Mouse (Mus musculus): ENCODE results near the gene Mpp6. TPM values are rescaled to one million over a fixed set of nuclear protein-coding genes. Genes with fewer than 3 reads are reported as not detected.

Mpp6 gene
- polyA plus RNA-seq, 2 experiments: 33.9 to 64.8 TPM

DNA sequence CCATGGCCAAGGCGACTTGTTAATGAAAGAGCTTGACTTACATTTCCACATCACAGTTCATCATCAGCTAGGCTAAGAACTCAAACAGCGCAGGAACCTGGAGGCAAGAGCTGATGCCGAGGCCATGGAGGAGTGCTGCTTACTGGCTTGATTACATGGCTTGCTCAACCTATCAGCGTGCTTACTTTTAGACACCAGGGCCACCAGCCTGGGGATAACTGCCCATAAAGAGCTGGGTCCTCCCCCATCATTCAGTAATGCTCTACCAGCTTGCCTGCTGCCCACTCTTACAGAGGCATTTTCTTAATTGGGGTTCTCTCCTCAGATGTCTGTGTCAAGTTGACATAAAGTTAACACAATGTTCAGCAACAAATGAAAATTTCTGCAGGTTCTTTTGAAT is 95.1 kb downstream of the Mpp6 start:
- WGBS: 72% methylated on average over 4 of the region's 4 CpGs
- peaks cover 3% of the 10 kb centered on the region; the same call in 1 of the 2 replicates for H3K36me3 ChIP-seq (ENCODE audit: control insufficient read depth, insufficient read depth, low read length)
- H3K4me2 ChIP-seq (replicated peaks; ENCODE audit: low read depth, low read length, severe bottlenecking): no peak overlapping the region
- ATAC-seq (ENCODE audit: low FRiP score, low read depth): no peak
- no peak overlapping the region for H3K27ac ChIP-seq (replicated peaks; ENCODE audit: low read depth, low read length)
- no peak overlapping the region for H3K9ac ChIP-seq (ENCODE audit: low read depth, low read length, severe bottlenecking)
- no peak for DNase-seq (ENCODE audit: low spot score)
- no peak for TF ChIP-seq POLR2A (IDR thresholded peaks at IDR 0.05; ENCODE audit: borderline replicate concordance, extremely low read depth, insufficient read depth, insufficient read length)
- no peaks in the 10 kb centered on the region for H3K9me3 ChIP-seq (ENCODE audit: control insufficient read depth, low read length)
- H3K4me1 ChIP-seq (ENCODE audit: control insufficient read depth, insufficient read depth, low read length): peaks cover 12% of the 10 kb centered on the region
- H3K4me3 ChIP-seq (replicated peaks; ENCODE audit: low read length): no peak overlapping the region
- no peaks in the 10 kb centered on the region for H3K27me3 ChIP-seq (ENCODE audit: control insufficient read depth, insufficient read depth, low read length)

DNA sequence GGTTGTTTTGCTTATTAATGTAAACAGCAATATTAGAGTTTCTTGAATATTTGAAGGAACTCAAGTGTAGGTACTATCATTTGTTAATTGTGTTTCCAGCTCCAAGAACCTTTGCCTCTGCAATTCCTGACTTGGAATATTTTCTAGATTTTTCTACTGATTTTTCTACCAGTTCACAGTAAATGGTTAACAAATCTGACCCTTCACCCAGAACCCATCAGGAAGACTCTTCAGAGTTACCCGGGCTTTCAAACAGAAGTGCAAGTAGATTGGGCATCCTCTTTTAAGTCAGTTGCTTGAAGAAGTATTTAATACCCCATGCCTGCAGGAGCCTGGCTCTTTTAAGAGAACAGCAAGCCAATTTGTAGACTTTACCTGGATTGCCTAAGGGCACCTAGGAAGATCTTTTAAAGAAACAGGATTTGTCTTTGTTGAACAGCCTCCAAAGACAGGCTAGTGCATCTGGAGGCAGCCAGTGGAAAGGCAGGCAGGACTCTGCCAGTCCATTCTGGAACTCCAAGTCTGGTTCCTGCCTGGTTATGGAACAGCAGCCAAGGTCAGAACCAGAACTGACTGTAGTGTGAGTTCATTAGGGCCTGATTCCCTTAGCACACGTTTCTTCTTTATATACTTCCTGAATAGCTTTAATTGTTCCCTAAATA is 104.8 kb downstream of the Mpp6 start:
- ATAC-seq (ENCODE audit: low FRiP score, low read depth) (no peak), DNase-seq (ENCODE audit: low spot score) (no peak)
- Histone ChIP-seq H3K4me3 (replicated peaks; ENCODE audit: low read length) (no peak overlapping the region), H3K4me1 (ENCODE audit: control insufficient read depth, insufficient read depth, low read length) (no peaks in the 10 kb centered on the region), H3K27me3 (ENCODE audit: control insufficient read depth, insufficient read depth, low read length) (no peaks in the 10 kb centered on the region), H3K36me3 (ENCODE audit: control insufficient read depth, insufficient read depth, low read length) (no peaks in the 10 kb centered on the region), H3K4me2 (replicated peaks; ENCODE audit: low read depth, low read length, severe bottlenecking) (no peak overlapping the region), H3K27ac (replicated peaks; ENCODE audit: low read depth, low read length) (no peak overlapping the region), H3K9ac (ENCODE audit: low read depth, low read length, severe bottlenecking) (no peak overlapping the region), H3K9me3 (ENCODE audit: control insufficient read depth, low read length) (no peaks in the 10 kb centered on the region)
- 32% methylated on average over 2 of the region's 2 CpGs for WGBS
- TF ChIP-seq POLR2A (IDR thresholded peaks at IDR 0.05; ENCODE audit: borderline replicate concordance, extremely low read depth, insufficient read depth, insufficient read length): no peak

DNA sequence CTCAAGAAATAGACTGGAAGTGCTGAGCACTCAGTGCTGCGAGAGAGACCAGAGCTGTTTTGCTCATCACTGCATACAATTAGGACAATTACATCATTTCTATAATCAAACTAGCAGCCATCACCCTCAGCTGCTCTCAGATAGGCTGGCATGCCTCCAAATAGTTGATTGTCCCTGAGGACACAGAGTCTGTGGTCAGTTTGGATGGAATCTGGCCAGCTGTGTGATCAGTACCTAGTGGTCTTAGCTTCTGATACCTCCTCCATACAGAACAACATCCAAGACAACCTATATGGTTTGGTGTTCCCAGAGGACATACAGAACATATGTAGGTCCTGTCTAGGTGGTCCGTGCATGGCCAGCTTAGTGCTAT is 105.3 kb downstream of the Mpp6 start:
- no peaks in the 10 kb centered on the region for H3K36me3 ChIP-seq (ENCODE audit: control insufficient read depth, insufficient read depth, low read length)
- WGBS: 75% methylated on average over 2 of the region's 2 CpGs
- no peaks in the 10 kb centered on the region for H3K4me1 ChIP-seq (ENCODE audit: control insufficient read depth, insufficient read depth, low read length)
- ATAC-seq (ENCODE audit: low FRiP score, low read depth) (no peak), DNase-seq (ENCODE audit: low spot score) (no peak)
- H3K4me2 ChIP-seq (replicated peaks; ENCODE audit: low read depth, low read length, severe bottlenecking): no peak overlapping the region
- no peak for TF ChIP-seq POLR2A (IDR thresholded peaks at IDR 0.05; ENCODE audit: borderline replicate concordance, extremely low read depth, insufficient read depth, insufficient read length)
- no peak overlapping the region for H3K4me3 ChIP-seq (replicated peaks; ENCODE audit: low read length)
- H3K27me3 ChIP-seq (ENCODE audit: control insufficient read depth, insufficient read depth, low read length): no peaks in the 10 kb centered on the region
- no peaks in the 10 kb centered on the region for H3K9me3 ChIP-seq (ENCODE audit: control insufficient read depth, low read length)
- no peak overlapping the region for H3K9ac ChIP-seq (ENCODE audit: low read depth, low read length, severe bottlenecking)
- H3K27ac ChIP-seq (replicated peaks; ENCODE audit: low read depth, low read length): no peak overlapping the region

DNA sequence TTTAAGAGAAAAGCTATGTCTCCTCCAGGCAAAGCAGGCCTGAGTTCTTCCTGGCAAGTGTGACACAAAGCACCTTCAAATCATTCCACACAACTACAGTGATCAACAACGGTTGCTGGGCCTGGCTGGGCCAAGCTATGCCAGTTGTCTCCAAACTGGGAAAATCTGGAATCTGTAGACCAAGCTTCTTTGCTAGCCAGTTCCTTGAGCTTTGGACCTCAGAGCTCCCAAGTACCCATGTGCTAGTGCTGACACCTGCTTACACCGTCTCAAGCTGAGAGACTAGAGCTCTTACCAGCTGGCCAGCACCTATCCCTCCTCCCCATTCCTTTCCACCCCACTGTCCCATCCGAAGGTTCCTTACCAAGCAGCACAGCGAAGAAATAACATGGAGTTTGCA is 105.9 kb downstream of the Mpp6 start:
- no peaks in the 10 kb centered on the region for H3K27me3 ChIP-seq (ENCODE audit: control insufficient read depth, insufficient read depth, low read length)
- H3K36me3 ChIP-seq (ENCODE audit: control insufficient read depth, insufficient read depth, low read length): no peaks in the 10 kb centered on the region
- TF ChIP-seq POLR2A (IDR thresholded peaks at IDR 0.05; ENCODE audit: borderline replicate concordance, extremely low read depth, insufficient read depth, insufficient read length): no peak
- H3K4me2 ChIP-seq (replicated peaks; ENCODE audit: low read depth, low read length, severe bottlenecking): no peak overlapping the region
- no peak overlapping the region for H3K4me3 ChIP-seq (replicated peaks; ENCODE audit: low read length)
- H3K4me1 ChIP-seq (ENCODE audit: control insufficient read depth, insufficient read depth, low read length): no peaks in the 10 kb centered on the region
- WGBS: 84% methylated on average over 4 of the region's 4 CpGs
- H3K9ac ChIP-seq (ENCODE audit: low read depth, low read length, severe bottlenecking): no peak overlapping the region
- ATAC-seq (ENCODE audit: low FRiP score, low read depth) (no peak), DNase-seq (ENCODE audit: low spot score) (no peak)
- H3K9me3 ChIP-seq (ENCODE audit: control insufficient read depth, low read length): no peaks in the 10 kb centered on the region
- no peak overlapping the region for H3K27ac ChIP-seq (replicated peaks; ENCODE audit: low read depth, low read length)

- 52% methylated on average over 3 of the region's 3 CpGs for WGBS
- H3K4me2 ChIP-seq (replicated peaks; ENCODE audit: low read depth, low read length, severe bottlenecking): no peak overlapping the region
- no peaks in the 10 kb centered on the region for H3K36me3 ChIP-seq (ENCODE audit: control insufficient read depth, insufficient read depth, low read length)
- no peaks in the 10 kb centered on the region for H3K9me3 ChIP-seq (ENCODE audit: control insufficient read depth, low read length)
- ATAC-seq (ENCODE audit: low FRiP score, low read depth) (peak; percentile 66; the same call in 1 of the 2 replicates), DNase-seq (ENCODE audit: low spot score) (no peak)
- no peak overlapping the region; the same call in 1 of the 2 replicates for H3K27ac ChIP-seq (replicated peaks; ENCODE audit: low read depth, low read length)
- no peaks in the 10 kb centered on the region for H3K27me3 ChIP-seq (ENCODE audit: control insufficient read depth, insufficient read depth, low read length)
- H3K4me1 ChIP-seq (ENCODE audit: control insufficient read depth, insufficient read depth, low read length): no peaks in the 10 kb centered on the region
- no peak overlapping the region for H3K9ac ChIP-seq (ENCODE audit: low read depth, low read length, severe bottlenecking)
- no peak for TF ChIP-seq POLR2A (IDR thresholded peaks at IDR 0.05; ENCODE audit: borderline replicate concordance, extremely low read depth, insufficient read depth, insufficient read length)
- H3K4me3 ChIP-seq (replicated peaks; ENCODE audit: low read length): no peak overlapping the region
Measured at GRCm38 (mm10) chr6:50218628-50219027, 108.6 kb downstream of the Mpp6 start.

Measured in limb, embryonic 14.5 days (tissue).